Mouse (Mus musculus) heart, embryonic 13.5 days (tissue): ENCODE results near the gene Ace3. TPM values are rescaled to one million over a fixed set of nuclear protein-coding genes. Genes with fewer than 3 reads are reported as not detected.

Experiments used
- ATAC-seq: fragments of 200-750 bp; cut with Nextera tagmentation; 2 replicates; pipeline ENCODE4 v1.8.0; 2017; ENCODE audit warnings: moderate TSS enrichment; ENCODE audit not compliant: insufficient number of reproducible peaks, low FRiP score, low TSS enrichment; ENCODE audit errors: extremely low read depth
- H3K27ac ChIP-seq: fragments of 300-500 bp; sonication (generic); replicated peaks from 2 replicates; pipeline ENCODE4 v1.5.1; 2015; ENCODE audit warnings: moderate library complexity, mild to moderate bottlenecking, inconsistent platforms
- H3K27me3 ChIP-seq: fragments of 300-500 bp; sonication (generic); replicated peaks from 2 replicates; pipeline ENCODE4 v1.6.1; 2015; ENCODE audit warnings: mild to moderate bottlenecking, inconsistent platforms
- H3K36me3 ChIP-seq: fragments of 300-500 bp; sonication (generic); 2 replicates; pipeline ENCODE4 v1.6.1; 2015; ENCODE audit warnings: mild to moderate bottlenecking, inconsistent platforms
- H3K4me1 ChIP-seq: fragments of 300-500 bp; sonication (generic); 2 replicates; pipeline ENCODE4 v1.6.1; 2015; ENCODE audit warnings: inconsistent platforms
- H3K4me2 ChIP-seq: fragments of 300-500 bp; sonication (generic); 2 replicates; pipeline ENCODE4 v1.6.1; 2015; ENCODE audit warnings: inconsistent platforms, mild to moderate bottlenecking, moderate library complexity
- H3K4me3 ChIP-seq: fragments of 300-500 bp; sonication (generic); 2 replicates; pipeline ENCODE4 v1.5.1; 2015; ENCODE audit warnings: moderate library complexity, mild to moderate bottlenecking, inconsistent platforms
- H3K9ac ChIP-seq: fragments of 300-500 bp; sonication (generic); 2 replicates; pipeline ENCODE4 v1.6.1; 2015; ENCODE audit warnings: inconsistent platforms, mild to moderate bottlenecking, moderate library complexity
- H3K9me3 ChIP-seq: fragments of 300-500 bp; sonication (generic); 2 replicates; pipeline ENCODE4 v1.6.1; 2016; ENCODE audit warnings: inconsistent platforms
- WGBS: fragments of 180-500 bp; shearing (Covaris S2); methylation state at CpG from one replicate; pipeline ENCODE4 v1.1.7; 2015; ENCODE audit warnings: mixed read lengths; 5-methylcytosine and 5-hydroxymethylcytosine counted together
- polyA plus RNA-seq: library from polyadenylated mRNA; unstranded; fragments of >200 nt; fragmentation: Nextera tagmentation; extraction: Ambion mirVana; gene quantifications from 2 replicates; pipeline ENCODE4 v1.2.1, GENCODE M21; 2015

Ace3 gene
- polyA plus RNA-seq, 1 experiment from 2014 or later, result not detected

DNA sequence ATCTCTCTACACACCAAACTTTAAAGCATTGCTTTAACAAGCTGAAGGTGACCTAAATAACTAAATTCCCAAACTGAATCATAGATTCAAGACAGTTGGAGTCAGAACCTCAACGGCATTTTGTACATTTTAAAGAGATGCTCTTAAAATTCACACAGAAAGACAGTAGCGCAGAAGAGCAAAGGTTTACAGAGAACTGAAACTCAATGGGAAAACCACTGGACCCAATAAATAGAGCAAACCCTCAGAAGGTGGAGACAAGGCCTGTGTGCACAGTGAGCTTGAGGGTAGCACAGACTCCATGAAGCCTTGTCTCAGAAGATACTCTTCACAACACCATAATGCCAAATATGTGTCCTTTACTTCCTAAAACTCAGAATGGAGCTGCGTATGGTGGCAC lies 51.3 kb downstream of the Ace3 start:
- WGBS, result 92% methylated on average over 3 of the region's 3 CpGs
- H3K4me3 ChIP-seq, result no peak overlapping the region
- no peak overlapping the region for H3K9ac ChIP-seq
- no peak for ATAC-seq
- peaks cover 7% of the 10 kb centered on the region; the same call in 1 of the 2 replicates for H3K4me1 ChIP-seq
- H3K4me2 ChIP-seq, result no peak overlapping the region
- H3K27ac ChIP-seq, result no peak overlapping the region
- H3K36me3 ChIP-seq, result peaks cover 42% of the 10 kb centered on the region
- H3K9me3 ChIP-seq, result no peaks in the 10 kb centered on the region
- H3K27me3 ChIP-seq, result no peaks in the 10 kb centered on the region

DNA sequence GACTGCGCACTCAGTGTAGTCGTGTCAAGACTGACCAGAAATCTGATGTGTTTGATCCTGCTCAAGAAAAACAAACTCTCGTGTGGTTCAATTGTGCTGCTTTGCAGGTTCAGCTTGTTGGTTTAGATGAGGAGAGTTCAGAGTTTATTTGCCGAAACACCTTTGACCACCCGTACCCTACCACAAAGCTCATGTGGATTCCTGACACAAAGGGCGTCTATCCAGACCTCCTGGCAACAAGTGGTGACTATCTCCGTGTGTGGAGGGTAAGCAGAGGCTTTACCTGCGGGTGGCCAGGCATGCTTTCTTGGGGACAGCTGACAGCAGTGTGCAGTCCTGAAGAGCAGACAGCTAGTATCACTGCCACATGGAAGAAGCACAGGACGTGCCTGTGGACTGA lies 52.1 kb downstream of the Ace3 start:
- no peak overlapping the region for H3K4me3 ChIP-seq
- 79% methylated on average over 9 of the region's 9 CpGs for WGBS
- peaks cover 50% of the 10 kb centered on the region for H3K36me3 ChIP-seq
- H3K27me3 ChIP-seq, result no peaks in the 10 kb centered on the region
- H3K9ac ChIP-seq, result no peak overlapping the region
- H3K9me3 ChIP-seq, result no peaks in the 10 kb centered on the region
- H3K27ac ChIP-seq, result no peak overlapping the region
- H3K4me1 ChIP-seq, result peaks cover 7% of the 10 kb centered on the region; the same call in 1 of the 2 replicates
- ATAC-seq, result no peak
- no peak overlapping the region for H3K4me2 ChIP-seq

DNA sequence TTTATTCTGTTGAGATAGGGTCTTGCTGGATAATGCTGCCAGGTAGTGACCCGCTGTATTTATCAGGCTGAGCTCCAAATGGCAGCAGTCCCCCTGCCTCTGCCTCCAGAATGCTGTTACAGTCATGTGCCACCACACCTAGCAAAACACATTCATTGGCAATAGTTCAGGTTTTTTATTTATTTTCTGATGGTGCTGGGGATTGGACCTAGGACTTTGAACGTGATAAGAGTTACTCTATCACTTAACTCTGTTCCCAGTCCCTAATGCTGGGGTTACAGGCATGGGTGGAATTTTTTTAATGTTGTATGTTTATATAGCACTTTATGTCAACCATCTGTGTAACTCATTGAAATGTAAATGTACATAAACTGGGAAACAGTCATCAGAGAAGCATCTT lies 59.4 kb downstream of the Ace3 start:
- H3K36me3 ChIP-seq, result peaks cover 100% of the 10 kb centered on the region
- H3K4me2 ChIP-seq, result no peak overlapping the region
- no peak overlapping the region for H3K9ac ChIP-seq
- H3K4me1 ChIP-seq, result no peaks in the 10 kb centered on the region
- whole genome bisulfite sequencing, result 90% methylated on average over 2 of the region's 2 CpGs
- no peak overlapping the region for H3K27ac ChIP-seq
- no peaks in the 10 kb centered on the region for H3K27me3 ChIP-seq
- no peak for ATAC-seq
- H3K9me3 ChIP-seq, result no peaks in the 10 kb centered on the region
- H3K4me3 ChIP-seq, result no peak overlapping the region

DNA sequence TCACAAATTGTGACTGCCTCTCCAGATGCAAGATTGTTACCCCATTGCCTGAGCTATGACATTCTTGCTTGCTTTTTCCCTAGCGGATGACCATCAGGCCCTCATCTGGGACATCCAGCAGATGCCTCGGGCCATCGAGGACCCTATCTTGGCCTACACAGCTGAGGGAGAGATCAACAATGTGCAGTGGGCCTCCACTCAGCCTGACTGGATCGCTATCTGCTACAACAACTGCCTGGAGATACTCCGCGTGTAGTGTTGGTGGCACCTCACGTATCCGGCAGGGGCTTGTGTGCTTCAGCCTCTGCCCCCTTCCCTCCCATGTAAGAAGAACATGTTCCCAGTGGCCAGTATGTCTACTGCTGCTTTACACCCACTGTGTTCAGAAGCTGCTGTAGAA lies 60.1 kb downstream of the Ace3 start:
- Histone ChIP-seq H3K27ac (no peak overlapping the region), H3K27me3 (no peaks in the 10 kb centered on the region), H3K4me1 (no peaks in the 10 kb centered on the region), H3K36me3 (peaks cover 100% of the 10 kb centered on the region), H3K4me3 (no peak overlapping the region), H3K4me2 (no peak overlapping the region), H3K9me3 (no peaks in the 10 kb centered on the region), H3K9ac (no peak overlapping the region)
- 87% methylated on average over 8 of the region's 8 CpGs for WGBS
- ATAC-seq, result no peak

Other genes with a start within 250 kb of the Ace3 start
- 4.6 and 5.2 TPM in 2 replicates for gene Cyb561, start 41.3 kb upstream of the Ace3 start, polyA plus RNA-seq
- gene Ace, start 26.7 kb upstream of the Ace3 start, polyA plus RNA-seq, result 0.96 and 1.1 TPM in 2 replicates
- gene Kcnh6, start 13.4 kb downstream of the Ace3 start, polyA plus RNA-seq, result 0.13 and 0.17 TPM in 2 replicates
- 43.0 and 43.8 TPM in 2 replicates for gene Dcaf7, start 42.2 kb downstream of the Ace3 start, polyA plus RNA-seq
- gene Taco1, start 71.4 kb downstream of the Ace3 start, polyA plus RNA-seq, result 9.0 and 11.0 TPM in 2 replicates
- 20.5 and 21.3 TPM in 2 replicates for gene Map3k3, start 89.9 kb downstream of the Ace3 start, polyA plus RNA-seq
- not detected in 2 replicates for gene Gm10840, start 166.2 kb downstream of the Ace3 start, polyA plus RNA-seq
- gene Limd2, start 166.2 kb downstream of the Ace3 start, polyA plus RNA-seq, result 119 TPM in 2 replicates
- 18.9 and 20.4 TPM in 2 replicates for gene Strada, start 207.5 kb downstream of the Ace3 start, polyA plus RNA-seq
- gene Ccdc47, start 221.7 kb downstream of the Ace3 start, polyA plus RNA-seq, result 79.6 and 81.5 TPM in 2 replicates
- gene Ddx42, start 222.3 kb downstream of the Ace3 start, polyA plus RNA-seq, result 43.5 and 46.7 TPM in 2 replicates